In the genomic region with DNA sequence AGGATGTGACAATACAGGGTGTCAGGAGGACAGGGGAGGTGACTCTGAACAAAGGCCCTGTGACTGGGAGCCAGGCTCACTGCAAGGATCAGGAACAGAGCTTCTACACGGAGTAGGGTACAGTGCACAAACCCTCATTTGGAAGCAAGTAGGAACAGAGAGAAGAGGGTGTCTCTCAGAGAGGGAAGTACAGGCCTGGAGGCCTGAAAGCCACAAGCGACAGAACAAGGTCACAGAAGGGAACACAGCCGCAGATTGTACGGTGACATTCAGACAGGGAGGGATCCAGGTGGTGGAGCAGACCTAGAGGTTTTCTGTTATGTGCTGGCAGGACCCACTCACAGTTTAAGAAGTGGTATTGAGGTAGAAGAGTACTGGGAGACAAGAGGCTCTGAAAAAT, we compare ENCODE assay signal across 14 mouse cellular contexts.
"Had no signal": no experiment of that assay in that cellular context is flagged by ENCODE, and none has a peak within 500 bp of the region (broad histone marks: within the 10 kb centered on the region; RNA-seq: fewer than 3 reads in every experiment).

No protein-coding gene starts in this region.

- DNase-seq: kidney, adult 2 months; kidney, postnatal 14 days; lung, embryonic 14.5 days; retina, postnatal 1 day; right cerebral cortex, postnatal 4 days; spleen, adult 18-20 months; thymus, adult 18-20 months; thymus, postnatal 36 days had no signal

- ATAC-seq: midbrain, embryonic 16.5 days had no signal

- H3K4me2 ChIP-seq: kidney, embryonic 15.5 days; lung, embryonic 14.5 days; midbrain, embryonic 12.5 days; neural tube, embryonic 13.5 days had no signal

- H3K4me1 ChIP-seq: kidney, embryonic 15.5 days; limb, embryonic 10.5 days; midbrain, embryonic 12.5 days; neural tube, embryonic 13.5 days had no signal

- H3K27ac ChIP-seq: kidney, embryonic 15.5 days; limb, embryonic 10.5 days; liver, embryonic 14.5 days; midbrain, embryonic 12.5 days; neural tube, embryonic 13.5 days had no signal

- H3K4me3 ChIP-seq: kidney, embryonic 15.5 days; limb, embryonic 10.5 days; midbrain, embryonic 12.5 days; neural tube, embryonic 13.5 days had no signal

- H3K27me3 ChIP-seq: kidney, embryonic 15.5 days; midbrain, embryonic 12.5 days; neural tube, embryonic 13.5 days had no signal

- H3K36me3 ChIP-seq: kidney, embryonic 15.5 days; limb, embryonic 10.5 days; midbrain, embryonic 12.5 days; neural tube, embryonic 13.5 days had no signal

- H3K9ac ChIP-seq: kidney, embryonic 15.5 days; liver, embryonic 14.5 days; lung, embryonic 14.5 days; midbrain, embryonic 12.5 days; neural tube, embryonic 13.5 days had no signal

- H3K9me3 ChIP-seq: kidney, embryonic 15.5 days; limb, embryonic 10.5 days; midbrain, embryonic 12.5 days; neural tube, embryonic 13.5 days had no signal
